Mouse (Mus musculus): Measurements from ENCODE around the gene Tmem151b.

DNA sequence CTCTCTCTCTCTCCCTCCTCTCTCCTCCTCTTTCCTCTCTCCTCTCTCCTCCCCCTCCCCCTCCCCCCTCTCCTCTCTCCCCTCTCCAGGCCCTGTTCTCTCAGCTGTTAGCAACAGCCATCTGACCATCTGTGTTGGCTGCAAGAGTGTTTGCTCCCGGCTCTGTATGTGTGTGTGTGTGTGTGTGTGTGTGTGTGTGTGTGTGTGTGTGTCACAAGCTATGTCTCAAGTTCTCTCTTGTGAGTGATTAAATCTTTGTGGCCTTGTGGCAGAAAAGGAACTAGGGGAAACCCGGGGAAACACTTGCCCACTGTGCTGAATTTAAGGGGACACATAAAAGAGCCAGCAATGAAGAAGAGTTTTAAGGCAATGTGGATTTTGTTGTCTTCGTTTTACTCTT, 48.3 kb upstream of the Tmem151b start:
- no peak for TF ChIP-seq CTCF (conservative IDR thresholded peaks at IDR 0.05; ENCODE audit: low read length)
- no peak for TF ChIP-seq POU5F1 (IDR thresholded peaks at IDR 0.05; ENCODE audit: borderline replicate concordance, low read length)
- TF ChIP-seq NANOG (IDR thresholded peaks at IDR 0.05; ENCODE audit: borderline replicate concordance, low read length): no peak
